11 mouse cellular contexts compared by ENCODE assay signal in the genomic region with DNA sequence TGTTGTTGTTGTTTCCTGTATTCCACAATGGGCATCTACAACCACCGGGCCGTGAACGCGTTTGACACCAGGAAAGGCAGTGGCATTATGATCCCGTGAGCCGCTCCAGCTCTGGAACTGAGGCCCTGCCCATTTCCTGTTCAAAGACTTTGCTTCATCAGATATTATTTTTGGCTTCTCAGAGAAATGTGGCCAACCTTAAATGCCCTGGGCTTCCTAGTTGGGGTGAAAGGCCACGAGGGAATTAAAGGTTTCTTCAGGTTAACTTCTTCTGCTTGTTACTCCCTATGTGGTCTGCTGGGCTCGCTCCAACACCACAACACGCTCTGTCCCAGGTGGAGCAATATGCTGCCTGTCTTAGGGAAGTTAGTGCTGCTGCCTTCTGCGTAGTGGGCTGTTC.
A peak's percentile ranks its signal among the peaks of the same experiment; 100 is the strongest.
DNase-seq lines count a peak whose midpoint lies in the region; ATAC-seq lines count a peak whose summit lies in the region.
"Had no signal": no experiment of that assay in that cellular context is flagged by ENCODE, and none has a peak within 500 bp of the region (broad histone marks: within the 10 kb centered on the region; RNA-seq: fewer than 3 reads in every experiment).

No protein-coding gene starts in this region.

- H3K9me3 ChIP-seq in forebrain, embryonic 13.5 days (replicated peaks), result no peaks in the 10 kb centered on the region
- H3K9me3 ChIP-seq in forebrain, embryonic 11.5 days (ENCODE audit: control insufficient read depth, low read length), result no peaks in the 10 kb centered on the region
- H3K9me3 ChIP-seq in limb, embryonic 13.5 days, result no peaks in the 10 kb centered on the region
- H3K9me3 ChIP-seq in limb, embryonic 10.5 days (replicated peaks), result no peaks in the 10 kb centered on the region
- H3K9me3 ChIP-seq in forebrain, embryonic 16.5 days (ENCODE audit: control insufficient read depth, low read length), result no peaks in the 10 kb centered on the region
- H3K9me3 ChIP-seq in hindbrain, embryonic 14.5 days (ENCODE audit: control insufficient read depth, low read length), result no peaks in the 10 kb centered on the region
- H3K9me3 ChIP-seq: hindbrain, embryonic 13.5 days had no signal

- peak; percentile 36; the same call in 1 of the 2 replicates for ATAC-seq in forebrain, embryonic 13.5 days
- ATAC-seq in forebrain, embryonic 11.5 days (replicated peaks; ENCODE audit: low FRiP score), result no peak
- ATAC-seq in limb, embryonic 13.5 days (ENCODE audit: low FRiP score, low read depth), result no peak
- ATAC-seq in forebrain, embryonic 16.5 days, result no peak
- ATAC-seq in hindbrain, embryonic 14.5 days (ENCODE audit: low FRiP score), result no peak

- no peaks in the 10 kb centered on the region for H3K27me3 ChIP-seq in forebrain, embryonic 13.5 days
- H3K27me3 ChIP-seq in forebrain, embryonic 11.5 days (ENCODE audit: control insufficient read depth, insufficient read depth, low read length), result no peaks in the 10 kb centered on the region
- H3K27me3 ChIP-seq in limb, embryonic 13.5 days, result peaks cover 5% of the 10 kb centered on the region; the same call in 1 of the 2 replicates
- no peaks in the 10 kb centered on the region for H3K27me3 ChIP-seq in limb, embryonic 10.5 days (ENCODE audit: low read depth, poor library complexity, severe bottlenecking)
- no peaks in the 10 kb centered on the region for H3K27me3 ChIP-seq in forebrain, embryonic 16.5 days (replicated peaks; ENCODE audit: control insufficient read depth, insufficient read depth, low read length)
- no peaks in the 10 kb centered on the region for H3K27me3 ChIP-seq in hindbrain, embryonic 14.5 days (ENCODE audit: control insufficient read depth, insufficient read depth, low read length)
- H3K27me3 ChIP-seq: hindbrain, embryonic 13.5 days had no signal

- H3K27ac ChIP-seq in forebrain, embryonic 13.5 days, result peak overlapping the region; percentile 22; the same call in 1 of the 2 replicates
- no peak overlapping the region; the same call in 1 of the 2 replicates for H3K27ac ChIP-seq in forebrain, embryonic 11.5 days (ENCODE audit: low read depth, low read length)
- no peak overlapping the region for H3K27ac ChIP-seq in limb, embryonic 13.5 days
- no peak overlapping the region; the same call in 1 of the 2 replicates for H3K27ac ChIP-seq in limb, embryonic 10.5 days
- H3K27ac ChIP-seq in forebrain, embryonic 16.5 days (ENCODE audit: low read length), result peak overlapping the region; percentile 22; the same call in 1 of the 2 replicates
- no peak overlapping the region for H3K27ac ChIP-seq in hindbrain, embryonic 14.5 days
- H3K27ac ChIP-seq: hindbrain, embryonic 13.5 days had no signal

- DNase-seq in forebrain, embryonic 11.5 days (ENCODE audit: low spot score), result no peak
- DNase-seq in limb, embryonic 10.5 days (ENCODE audit: low spot score), result no peak
- DNase-seq in kidney, postnatal 36 days, result peak; percentile 52 to 56
- no peak for DNase-seq in left cerebral cortex, adult 8-10 months (ENCODE audit: low spot score in 2 of 2)
- no peak for DNase-seq in hindbrain, embryonic 14.5 days (ENCODE audit: low spot score)
- DNase-seq: cerebellum, adult 9-11 months; thymus, adult 2 months had no signal

- no peak overlapping the region for H3K4me3 ChIP-seq in forebrain, embryonic 13.5 days
- no peak overlapping the region for H3K4me3 ChIP-seq in forebrain, embryonic 11.5 days (ENCODE audit: low read depth, low read length)
- no peak overlapping the region for H3K4me3 ChIP-seq in limb, embryonic 13.5 days
- H3K4me3 ChIP-seq in limb, embryonic 10.5 days, result no peak overlapping the region
- H3K4me3 ChIP-seq in forebrain, embryonic 16.5 days (replicated peaks; ENCODE audit: low read length), result no peak overlapping the region
- H3K4me3 ChIP-seq in hindbrain, embryonic 14.5 days (replicated peaks; ENCODE audit: low read length), result no peak overlapping the region
- H3K4me3 ChIP-seq: hindbrain, embryonic 13.5 days had no signal

- H3K4me2 ChIP-seq in forebrain, embryonic 13.5 days, result no peak overlapping the region
- H3K4me2 ChIP-seq in forebrain, embryonic 11.5 days (ENCODE audit: low read depth, low read length, severe bottlenecking), result no peak overlapping the region
- H3K4me2 ChIP-seq in limb, embryonic 13.5 days (replicated peaks), result peak overlapping the region; percentile 11; the same call in 1 of the 2 replicates
- no peak overlapping the region for H3K4me2 ChIP-seq in forebrain, embryonic 16.5 days (ENCODE audit: low read length)
- H3K4me2 ChIP-seq in hindbrain, embryonic 14.5 days (replicated peaks), result no peak overlapping the region
- H3K4me2 ChIP-seq: hindbrain, embryonic 13.5 days had no signal

- 62% methylated on average over 10 of the region's 10 CpGs for WGBS in forebrain, embryonic 13.5 days
- 80% methylated on average over 10 of the region's 10 CpGs for WGBS in forebrain, embryonic 11.5 days
- WGBS in limb, embryonic 13.5 days, result 63% methylated on average over 10 of the region's 10 CpGs
- WGBS in limb, embryonic 10.5 days, result 81% methylated on average over 10 of the region's 10 CpGs
- WGBS in forebrain, embryonic 16.5 days, result 44% methylated on average over 10 of the region's 10 CpGs
- WGBS in hindbrain, embryonic 14.5 days, result 81% methylated on average over 10 of the region's 10 CpGs

- H3K9ac ChIP-seq in forebrain, embryonic 13.5 days, result no peak overlapping the region
- no peak overlapping the region for H3K9ac ChIP-seq in forebrain, embryonic 11.5 days (ENCODE audit: low read length)
- no peak overlapping the region for H3K9ac ChIP-seq in limb, embryonic 13.5 days
- no peak overlapping the region for H3K9ac ChIP-seq in forebrain, embryonic 16.5 days (replicated peaks; ENCODE audit: low read depth, low read length)
- no peak overlapping the region for H3K9ac ChIP-seq in hindbrain, embryonic 14.5 days
- H3K9ac ChIP-seq: hindbrain, embryonic 13.5 days had no signal

- H3K4me1 ChIP-seq in forebrain, embryonic 13.5 days, result peaks cover 15% of the 10 kb centered on the region; the same call in 1 of the 2 replicates
- no peaks in the 10 kb centered on the region for H3K4me1 ChIP-seq in forebrain, embryonic 11.5 days (replicated peaks; ENCODE audit: control insufficient read depth, insufficient read depth, low read length)
- H3K4me1 ChIP-seq in limb, embryonic 13.5 days, result peaks cover 12% of the 10 kb centered on the region
- H3K4me1 ChIP-seq in limb, embryonic 10.5 days, result peaks cover 9% of the 10 kb centered on the region
- peaks cover 19% of the 10 kb centered on the region for H3K4me1 ChIP-seq in forebrain, embryonic 16.5 days (replicated peaks; ENCODE audit: control insufficient read depth, insufficient read depth, low read length)
- no peaks in the 10 kb centered on the region for H3K4me1 ChIP-seq in hindbrain, embryonic 14.5 days (replicated peaks; ENCODE audit: control insufficient read depth, insufficient read depth, low read length)

- no peaks in the 10 kb centered on the region for H3K36me3 ChIP-seq in forebrain, embryonic 13.5 days (ENCODE audit: poor library complexity, severe bottlenecking)
- no peaks in the 10 kb centered on the region for H3K36me3 ChIP-seq in forebrain, embryonic 11.5 days (ENCODE audit: control insufficient read depth, insufficient read depth, low read length)
- no peaks in the 10 kb centered on the region for H3K36me3 ChIP-seq in limb, embryonic 13.5 days
- no peaks in the 10 kb centered on the region for H3K36me3 ChIP-seq in limb, embryonic 10.5 days
- no peaks in the 10 kb centered on the region for H3K36me3 ChIP-seq in forebrain, embryonic 16.5 days (ENCODE audit: control insufficient read depth, insufficient read depth)
- no peaks in the 10 kb centered on the region for H3K36me3 ChIP-seq in hindbrain, embryonic 14.5 days (replicated peaks; ENCODE audit: control insufficient read depth, insufficient read depth)
- H3K36me3 ChIP-seq: hindbrain, embryonic 13.5 days had no signal

Comparison
In these comparisons a context has a peak if more than half of its experiments do, and no peak if none do; other contexts are left out.
1. H3K27ac ChIP-seq: peak in forebrain, embryonic 13.5 days (single experiment) and forebrain, embryonic 16.5 days (single experiment); none in forebrain, embryonic 11.5 days (single experiment), limb, embryonic 13.5 days (single experiment), limb, embryonic 10.5 days (single experiment) and hindbrain, embryonic 14.5 days (single experiment).
2. DNase-seq: peak in kidney, postnatal 36 days (2 of 2); none in forebrain, embryonic 11.5 days (single experiment), limb, embryonic 10.5 days (single experiment), left cerebral cortex, adult 8-10 months (0 of 2) and hindbrain, embryonic 14.5 days (single experiment).